Mouse (Mus musculus) hindbrain, embryonic 10.5 days (tissue): Measurements from ENCODE around the gene Fcgr2b. TPM values are rescaled to one million over a fixed set of nuclear protein-coding genes. Genes with fewer than 3 reads are reported as not detected.
"Not testable (repeated sequence)": the region's sequence is repeated elsewhere in the genome, so short reads cannot be mapped to it uniquely, and the experiment has no call there.

Experiments
- DNase-seq: peaks from one replicate; pipeline ENCODE4 v3.0.0-alpha.2; 2017; ENCODE audit warnings: low spot score
- H3K27ac ChIP-seq: fragments of 300-500 bp; sonication (generic); 2 replicates; pipeline ENCODE4 v1.5.1; 2016; ENCODE audit warnings: mild to moderate bottlenecking, moderate library complexity
- H3K27me3 ChIP-seq: fragments of 300-500 bp; sonication (generic); 2 replicates; pipeline ENCODE4 v1.6.1; 2016; ENCODE audit warnings: mild to moderate bottlenecking; ENCODE audit not compliant: poor library complexity, insufficient read depth, severe bottlenecking
- H3K36me3 ChIP-seq: fragments of 300-500 bp; sonication (generic); 2 replicates; pipeline ENCODE4 v1.6.1; 2016; ENCODE audit warnings: mild to moderate bottlenecking, moderate library complexity
- H3K4me1 ChIP-seq: fragments of 300-500 bp; sonication (generic); replicated peaks from 2 replicates; pipeline ENCODE4 v1.6.1; 2016; ENCODE audit warnings: mild to moderate bottlenecking
- H3K4me3 ChIP-seq: fragments of 300-500 bp; sonication (generic); 2 replicates; pipeline ENCODE4 v1.5.1; 2016; ENCODE audit warnings: mild to moderate bottlenecking, moderate library complexity
- H3K9me3 ChIP-seq: fragments of 300-500 bp; sonication (generic); 2 replicates; pipeline ENCODE4 v1.6.1; 2016; ENCODE audit warnings: mild to moderate bottlenecking, moderate library complexity
- WGBS: fragments of 180-500 bp; shearing (Covaris S2); methylation state at CpG from one replicate; pipeline ENCODE4 v1.1.7; 2016; 5-methylcytosine and 5-hydroxymethylcytosine counted together
- polyA plus RNA-seq: library from polyadenylated mRNA; unstranded; fragments of >200 nt; fragmentation: Nextera tagmentation; extraction: Ambion mirVana; gene quantifications from 2 replicates; pipeline ENCODE4 v1.2.1, GENCODE M21; 2016

Gene Fcgr2b
- polyA plus RNA-seq, 1 experiment from 2014 or later, result 0.26 TPM

DNA sequence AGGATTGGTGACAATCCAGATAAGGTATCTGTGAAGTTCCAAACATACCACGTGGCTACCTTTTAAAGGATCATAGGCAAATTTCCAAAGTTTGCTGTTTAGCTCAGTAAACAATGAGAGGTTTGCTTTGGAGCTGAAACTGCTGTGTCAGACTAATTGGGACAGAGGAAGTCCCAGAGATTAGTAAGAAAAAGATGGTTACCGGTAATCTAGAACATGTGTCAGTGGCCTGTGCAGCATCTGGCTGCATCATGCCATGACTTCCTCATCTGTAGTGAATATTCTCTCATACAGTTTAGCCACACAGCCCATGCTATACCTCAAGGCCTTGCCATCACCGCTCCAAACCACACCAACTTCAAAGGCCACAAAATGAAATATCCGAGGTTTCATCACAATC, 3.4 kb downstream of the Fcgr2b start:
- 88% methylated on average over 4 of the region's 4 CpGs for WGBS
- no peaks in the 10 kb centered on the region for H3K27me3 ChIP-seq
- H3K36me3 ChIP-seq, result no peaks in the 10 kb centered on the region
- H3K4me1 ChIP-seq, result no peaks in the 10 kb centered on the region
- no peak overlapping the region for H3K4me3 ChIP-seq
- H3K27ac ChIP-seq, result no peak overlapping the region
- no peak for DNase-seq
- no peaks in the 10 kb centered on the region for H3K9me3 ChIP-seq

DNA sequence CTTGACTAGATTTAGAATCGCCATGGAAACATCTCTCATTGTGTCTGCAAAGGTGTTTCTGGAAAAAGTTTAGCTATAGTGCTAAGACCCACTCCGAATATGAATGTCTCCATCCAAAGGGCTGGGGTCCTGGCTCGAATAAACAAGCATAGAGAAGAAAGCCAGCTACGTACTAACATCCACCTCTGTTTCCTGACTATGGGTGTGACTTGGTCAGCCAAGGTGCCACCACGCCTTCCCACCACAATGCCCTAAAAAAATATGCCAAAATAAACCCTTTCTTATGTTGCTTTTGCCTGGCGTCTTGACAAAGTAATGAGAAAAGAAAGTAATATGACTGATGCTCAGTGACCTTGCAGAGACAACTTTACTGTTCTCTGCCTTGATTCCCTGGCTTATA, 3.9 kb downstream of the Fcgr2b start:
- no peak overlapping the region for H3K27ac ChIP-seq
- no peak for DNase-seq
- no peaks in the 10 kb centered on the region for H3K27me3 ChIP-seq
- H3K4me1 ChIP-seq, result no peaks in the 10 kb centered on the region
- no peak overlapping the region for H3K4me3 ChIP-seq
- H3K36me3 ChIP-seq, result no peaks in the 10 kb centered on the region
- 87% methylated on average over 6 of the region's 6 CpGs for WGBS
- H3K9me3 ChIP-seq, result no peaks in the 10 kb centered on the region

DNA sequence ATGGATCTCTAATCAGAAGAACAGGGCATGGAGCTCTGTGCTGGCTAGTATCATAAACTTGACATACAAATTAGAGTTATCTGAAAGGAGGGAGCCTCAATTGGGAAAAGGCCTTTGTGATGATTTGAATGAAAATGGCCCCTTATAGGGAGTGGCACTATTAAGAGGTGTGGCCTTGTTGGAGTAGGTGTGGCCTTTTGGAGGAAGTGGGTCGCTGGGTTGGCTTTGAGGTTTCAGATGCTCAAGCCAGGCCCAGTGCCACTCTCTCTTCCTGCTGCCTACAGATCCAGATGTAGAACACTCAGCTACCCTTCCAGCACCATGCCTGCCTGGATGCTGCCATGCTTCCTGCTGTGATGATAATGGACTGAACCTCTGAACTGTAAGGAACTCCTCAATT, 7.8 kb downstream of the Fcgr2b start:
- Histone ChIP-seq H3K27me3 (no peaks in the 10 kb centered on the region), H3K4me1 (no peaks in the 10 kb centered on the region), H3K9me3 (no peaks in the 10 kb centered on the region), H3K36me3 (no peaks in the 10 kb centered on the region), H3K27ac (no peak overlapping the region), H3K4me3 (no peak overlapping the region)
- no peak for DNase-seq
- 74% methylated on average over 1 of the region's 1 CpGs for WGBS

DNA sequence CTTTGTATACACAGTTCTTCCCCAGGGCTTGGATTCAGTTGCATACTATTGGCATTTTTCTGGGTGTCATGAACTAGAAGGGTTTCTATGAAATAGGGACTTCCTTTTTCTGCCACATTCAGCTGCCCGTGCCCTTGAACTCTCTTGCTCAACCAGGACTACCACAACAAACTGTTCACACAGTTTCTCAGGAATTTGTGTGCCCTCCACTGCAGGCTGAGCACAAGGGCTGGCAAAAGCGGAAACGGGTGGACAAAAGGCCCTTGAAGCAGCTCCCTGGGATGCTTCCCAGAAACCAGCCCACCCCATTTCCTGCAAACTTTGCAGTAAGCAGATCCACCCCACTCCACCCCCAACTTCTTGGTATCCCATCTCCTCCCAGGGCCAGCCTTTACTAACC, 8.8 kb downstream of the Fcgr2b start:
- Histone ChIP-seq H3K36me3 (no peaks in the 10 kb centered on the region), H3K4me1 (no peaks in the 10 kb centered on the region), H3K4me3 (no peak overlapping the region), H3K9me3 (no peaks in the 10 kb centered on the region), H3K27me3 (no peaks in the 10 kb centered on the region), H3K27ac (no peak overlapping the region)
- DNase-seq, result no peak
- 84% methylated on average over 3 of the region's 3 CpGs for WGBS

DNA sequence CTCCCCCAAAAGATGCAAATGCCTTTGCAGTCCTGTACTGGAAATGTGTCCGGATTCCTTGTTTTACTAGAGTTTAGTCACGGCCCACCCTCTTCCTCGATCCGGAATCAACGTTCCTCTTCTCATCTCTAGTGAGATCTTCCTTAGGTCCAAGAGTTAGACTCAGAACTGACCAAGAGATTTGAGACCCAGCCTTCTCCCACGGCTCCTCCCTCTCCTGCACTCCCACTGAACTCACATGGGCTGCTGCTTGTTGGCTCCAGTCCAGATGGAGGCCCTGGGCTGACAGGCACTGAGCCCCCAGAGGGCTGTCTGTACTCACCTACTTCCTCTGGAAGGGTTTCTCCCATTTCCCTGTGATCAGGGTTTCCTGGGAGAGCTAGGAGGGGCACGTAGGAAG, 13.3 kb downstream of the Fcgr2b start:
- Histone ChIP-seq H3K9me3 (no peaks in the 10 kb centered on the region), H3K36me3 (no peaks in the 10 kb centered on the region), H3K4me3 (no peak overlapping the region), H3K27me3 (no peaks in the 10 kb centered on the region), H3K27ac (no peak overlapping the region), H3K4me1 (no peaks in the 10 kb centered on the region)
- no peak for DNase-seq
- 81% methylated on average over 7 of the region's 7 CpGs for WGBS

DNA sequence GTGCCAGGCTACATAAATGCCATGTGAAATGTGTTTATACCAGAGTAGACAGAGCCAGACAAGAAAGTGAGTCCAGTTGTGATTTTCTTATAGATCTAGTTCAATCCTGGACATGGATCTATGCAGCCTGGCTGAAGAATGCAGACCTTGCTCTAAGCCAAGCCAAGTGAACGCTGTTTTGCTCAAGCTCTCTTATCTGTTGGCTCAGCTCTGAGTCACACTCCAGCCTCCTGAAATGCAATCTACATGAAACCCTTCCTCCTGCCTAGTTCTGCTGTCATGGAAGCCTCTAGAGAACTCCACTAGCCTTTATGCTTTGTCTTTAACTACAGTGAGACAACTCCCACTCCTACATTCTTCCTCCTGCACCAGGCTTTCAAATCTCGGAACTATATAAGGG, 14.0 kb downstream of the Fcgr2b start:
- H3K27me3 ChIP-seq, result no peaks in the 10 kb centered on the region
- no peak for DNase-seq
- no peak overlapping the region for H3K27ac ChIP-seq
- H3K9me3 ChIP-seq, result no peaks in the 10 kb centered on the region
- H3K36me3 ChIP-seq, result no peaks in the 10 kb centered on the region
- 83% methylated on average over 2 of the region's 2 CpGs for WGBS
- H3K4me3 ChIP-seq, result no peak overlapping the region
- no peaks in the 10 kb centered on the region for H3K4me1 ChIP-seq

DNA sequence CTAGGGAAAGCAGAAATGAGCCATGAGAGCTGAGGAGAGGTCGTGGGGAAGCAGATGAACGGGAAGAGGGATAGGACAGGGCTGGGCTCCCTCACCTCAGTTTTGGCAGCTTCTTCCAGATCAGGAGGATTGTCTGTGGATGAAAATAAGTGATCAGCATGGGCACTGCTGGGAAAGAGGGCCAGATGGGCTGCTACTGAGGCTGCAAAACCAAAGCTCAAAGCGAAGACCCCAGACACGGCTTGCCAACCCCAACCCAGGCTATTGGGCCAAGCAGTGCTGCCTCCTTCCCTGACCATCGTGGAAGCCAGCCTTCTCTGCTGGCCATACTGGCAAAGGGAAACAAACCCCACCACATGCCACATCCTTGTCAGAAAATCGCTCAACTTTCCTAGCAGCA, 15.2 kb downstream of the Fcgr2b start:
- 83% methylated on average over 6 of the region's 6 CpGs for WGBS
- H3K27me3 ChIP-seq, result no peaks in the 10 kb centered on the region
- H3K9me3 ChIP-seq, result no peaks in the 10 kb centered on the region
- H3K4me1 ChIP-seq, result no peaks in the 10 kb centered on the region
- H3K36me3 ChIP-seq, result no peaks in the 10 kb centered on the region
- no peak overlapping the region for H3K4me3 ChIP-seq
- DNase-seq, result no peak
- H3K27ac ChIP-seq, result no peak overlapping the region

DNA sequence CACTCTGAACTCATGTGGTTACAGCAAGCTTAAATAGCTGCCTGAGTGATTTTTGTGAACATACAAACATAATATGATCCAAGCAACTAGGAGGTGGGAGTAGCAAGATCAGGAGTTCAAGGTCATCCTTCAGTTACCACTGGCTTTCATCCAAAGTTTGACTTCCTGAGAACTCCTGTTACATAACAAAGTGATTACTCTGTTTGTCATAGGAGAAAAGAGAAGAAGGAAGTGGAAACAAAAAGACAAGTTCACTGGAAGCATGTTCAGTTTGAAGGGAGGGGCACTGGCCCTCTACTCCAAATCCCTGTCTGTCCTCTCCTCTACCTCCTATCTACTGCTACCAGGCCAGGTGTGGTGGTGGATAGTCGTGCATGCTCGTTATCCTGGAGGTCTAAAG, 16.6 kb downstream of the Fcgr2b start:
- Histone ChIP-seq H3K36me3 (no peaks in the 10 kb centered on the region), H3K9me3 (no peaks in the 10 kb centered on the region), H3K27ac (no peak overlapping the region), H3K4me1 (no peaks in the 10 kb centered on the region), H3K4me3 (no peak overlapping the region), H3K27me3 (no peaks in the 10 kb centered on the region)
- DNase-seq, result no peak
- 75% methylated on average over 2 of the region's 2 CpGs for WGBS

DNA sequence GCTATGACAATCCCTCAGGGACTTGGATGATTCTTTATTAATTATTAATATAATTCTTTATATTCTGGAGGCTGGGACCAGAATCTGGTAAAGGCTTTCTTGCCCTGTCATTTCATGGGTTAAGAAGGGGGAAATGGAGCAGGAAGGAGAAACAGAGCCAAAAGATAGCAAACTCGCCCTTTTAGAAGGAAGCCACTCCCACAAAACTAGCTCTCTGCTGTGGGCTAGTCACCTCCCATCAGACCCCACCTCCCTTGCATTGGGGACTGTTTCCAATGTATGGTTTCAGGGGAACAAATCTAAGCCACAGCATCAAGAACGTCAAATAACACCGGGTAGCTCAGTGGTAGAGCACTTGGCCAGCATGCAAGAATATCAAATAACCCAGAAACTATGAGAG, 18.1 kb downstream of the Fcgr2b start:
- no peaks in the 10 kb centered on the region for H3K27me3 ChIP-seq

DNA sequence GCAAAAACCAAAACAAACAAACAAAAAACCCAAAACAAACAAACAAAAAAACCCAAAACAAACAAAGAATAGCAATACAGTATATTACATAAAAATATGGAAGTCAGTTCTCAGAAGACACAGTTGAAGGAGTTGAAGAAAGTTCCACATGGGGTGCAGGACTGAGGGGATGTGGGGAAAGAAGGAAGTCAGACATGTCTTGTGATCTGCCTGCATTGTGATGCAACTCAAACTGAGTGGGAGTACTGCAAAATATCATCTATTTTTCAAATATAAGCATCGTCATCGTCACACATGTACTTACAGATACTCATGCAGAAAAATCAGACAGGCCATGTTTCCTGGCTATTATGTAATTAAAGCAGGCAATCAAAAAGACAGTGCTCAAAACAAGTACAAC, 23.2 kb downstream of the Fcgr2b start:
- DNase-seq, result no peak
- WGBS, result 96% methylated on average over 2 of the region's 2 CpGs
- Histone ChIP-seq H3K27ac (no peak overlapping the region), H3K9me3 (no peaks in the 10 kb centered on the region), H3K36me3 (no peaks in the 10 kb centered on the region), H3K4me3 (no peak overlapping the region), H3K27me3 (no peaks in the 10 kb centered on the region), H3K4me1 (no peaks in the 10 kb centered on the region)

More for the DNA sequence above, 18.1 kb downstream of the Fcgr2b start:
- Histone ChIP-seq H3K36me3 (no peaks in the 10 kb centered on the region), H3K27ac (no peak overlapping the region), H3K9me3 (no peaks in the 10 kb centered on the region), H3K4me3 (no peak overlapping the region), H3K4me1 (no peaks in the 10 kb centered on the region)
- WGBS, result 65% methylated on average over 3 of the region's 3 CpGs
- DNase-seq, result no peak

DNA sequence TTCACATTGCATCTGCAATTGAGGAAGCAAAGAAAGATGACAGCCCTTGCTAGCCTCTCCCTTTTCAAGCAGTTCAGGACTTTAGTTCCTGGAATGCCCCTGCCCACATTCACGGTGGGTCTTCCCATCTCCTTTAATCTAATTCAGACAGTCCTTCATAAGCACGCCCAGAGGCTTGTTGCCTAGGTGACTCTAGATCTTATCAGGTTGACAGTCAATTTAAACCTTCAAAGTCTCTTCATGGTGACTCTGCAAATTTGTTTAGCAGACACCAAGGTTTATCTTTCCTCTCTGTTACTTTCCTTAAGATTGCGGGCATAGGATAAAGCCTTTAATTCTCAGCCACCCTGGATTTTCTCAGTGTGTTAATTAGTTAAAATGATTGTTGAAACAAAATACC, 25.6 kb downstream of the Fcgr2b start:
- Histone ChIP-seq H3K36me3 (no peaks in the 10 kb centered on the region), H3K27ac (no peak overlapping the region), H3K27me3 (no peaks in the 10 kb centered on the region), H3K4me1 (no peaks in the 10 kb centered on the region), H3K9me3 (peaks cover 6% of the 10 kb centered on the region; the same call in 1 of the 2 replicates), H3K4me3 (no peak overlapping the region)
- 70% methylated on average over 3 of the region's 3 CpGs for WGBS
- no peak for DNase-seq

DNA sequence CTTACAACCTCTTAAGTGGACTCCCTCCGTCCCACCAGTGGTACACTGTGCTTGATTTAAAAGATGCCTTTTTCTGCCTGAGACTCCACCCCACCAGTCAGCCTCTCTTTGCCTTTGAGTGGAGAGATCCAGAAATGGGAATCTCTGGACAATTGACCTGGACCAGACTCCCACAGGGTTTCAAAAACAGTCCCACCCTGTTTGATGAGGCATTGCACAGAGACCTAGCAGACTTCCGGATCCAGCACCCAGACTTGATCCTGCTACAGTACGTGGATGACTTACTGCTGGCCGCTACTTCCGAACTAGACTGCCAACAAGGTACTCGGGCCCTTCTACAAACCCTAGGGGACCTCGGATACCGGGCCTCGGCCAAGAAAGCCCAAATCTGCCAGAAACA, 31.4 kb downstream of the Fcgr2b start:
- H3K27me3 ChIP-seq, H3K4me3 ChIP-seq, H3K4me1 ChIP-seq, H3K36me3 ChIP-seq, H3K27ac ChIP-seq, DNase-seq: not testable (repeated sequence)
- 89% methylated on average over 6 of the region's 9 CpGs for WGBS
- H3K9me3 ChIP-seq, result peaks cover 26% of the 10 kb centered on the region

DNA sequence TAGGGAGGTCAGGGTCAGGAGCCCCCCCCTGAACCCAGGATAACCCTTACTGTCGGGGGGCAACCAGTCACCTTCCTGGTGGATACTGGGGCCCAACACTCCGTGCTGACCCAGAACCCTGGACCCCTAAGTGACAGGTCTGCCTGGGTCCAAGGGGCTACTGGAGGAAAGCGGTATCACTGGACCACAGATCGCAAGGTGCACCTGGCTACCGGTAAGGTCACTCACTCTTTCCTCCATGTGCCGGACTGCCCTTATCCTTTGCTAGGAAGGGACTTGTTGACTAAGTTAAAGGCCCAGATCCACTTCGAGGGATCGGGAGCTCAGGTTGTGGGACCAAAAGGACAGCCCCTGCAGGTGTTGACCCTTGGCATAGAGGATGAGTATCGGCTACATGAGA, 32.2 kb downstream of the Fcgr2b start:
- WGBS, result 92% methylated on average over 9 of the region's 9 CpGs
- H3K36me3 ChIP-seq, H3K4me1 ChIP-seq, H3K27me3 ChIP-seq, DNase-seq, H3K27ac ChIP-seq, H3K4me3 ChIP-seq: not testable (repeated sequence)
- peaks cover 26% of the 10 kb centered on the region for H3K9me3 ChIP-seq

DNA sequence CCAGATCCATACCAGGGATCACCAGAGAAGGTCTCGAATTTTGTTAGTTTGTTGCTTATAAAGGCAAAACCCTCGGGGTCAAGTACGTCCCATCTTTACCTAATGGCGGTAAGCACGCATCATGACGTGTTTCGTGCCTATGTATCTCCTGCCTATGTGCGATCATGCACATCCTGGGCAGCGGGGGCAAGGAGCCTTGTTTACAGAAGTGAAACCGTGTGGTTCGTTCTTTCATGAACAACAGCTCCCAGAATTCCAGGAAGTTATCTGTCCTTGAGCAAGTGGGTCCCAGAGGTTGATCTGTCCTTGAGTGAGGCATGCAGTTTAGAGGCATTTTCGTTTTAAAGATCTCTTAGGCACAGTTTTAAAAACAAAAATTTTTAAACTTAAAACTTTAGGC, 37.1 kb downstream of the Fcgr2b start:
- H3K4me1 ChIP-seq, result no peaks in the 10 kb centered on the region
- DNase-seq, result no peak
- H3K27me3 ChIP-seq, result no peaks in the 10 kb centered on the region
- 92% methylated on average over 12 of the region's 12 CpGs for WGBS
- H3K4me3 ChIP-seq, result no peak overlapping the region
- no peaks in the 10 kb centered on the region for H3K36me3 ChIP-seq
- H3K9me3 ChIP-seq, result peaks cover 18% of the 10 kb centered on the region
- no peak overlapping the region for H3K27ac ChIP-seq
